Mouse (Mus musculus) gastrocnemius, postnatal 36 days (tissue): ENCODE data around the gene Dact1. TPM values are rescaled to one million over a fixed set of nuclear protein-coding genes. Genes with fewer than 3 reads are reported as not detected.

ENCODE experiments used
- DNase-seq, 2 experiments: peaks; one replicate each; pipeline ENCODE4 v3.0.0; 2022
- intact Hi-C: fragments of 180-260 bp; cut with DNase I; formaldehyde crosslinking; loops from one replicate; pipeline ENCODE4 v1.15.1; 2025
- total RNA-seq, 2 experiments: library from RNA; stranded (reverse); gene quantifications; 2 replicates each; pipeline ENCODE4 v1.2.3; 2021

The Dact1 gene
- total RNA-seq, 2 experiments from 2014 or later = 4.0 to 5.7 TPM

DNA sequence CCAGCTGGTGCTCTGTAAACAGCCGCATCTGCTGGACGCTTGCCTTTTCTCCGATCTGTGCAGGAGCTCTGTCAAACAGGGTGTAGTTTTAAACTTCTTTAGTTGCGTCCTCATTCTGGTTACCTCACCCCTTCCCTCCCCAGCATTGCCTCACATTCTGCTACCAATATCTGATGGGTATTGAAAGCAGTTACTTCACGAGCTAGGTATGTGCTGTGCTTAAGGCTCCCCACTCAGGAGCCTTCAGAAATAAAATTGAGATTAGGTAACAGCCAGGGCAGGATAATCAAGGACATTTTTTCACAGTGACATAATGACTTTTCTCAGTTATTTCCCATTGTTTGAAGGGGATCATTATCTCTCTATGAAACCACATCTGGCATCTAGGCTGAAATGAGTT, 23.9 kb downstream of the Dact1 start:
- DNase-seq = no peak
- intact Hi-C loops = no loop called here

DNA sequence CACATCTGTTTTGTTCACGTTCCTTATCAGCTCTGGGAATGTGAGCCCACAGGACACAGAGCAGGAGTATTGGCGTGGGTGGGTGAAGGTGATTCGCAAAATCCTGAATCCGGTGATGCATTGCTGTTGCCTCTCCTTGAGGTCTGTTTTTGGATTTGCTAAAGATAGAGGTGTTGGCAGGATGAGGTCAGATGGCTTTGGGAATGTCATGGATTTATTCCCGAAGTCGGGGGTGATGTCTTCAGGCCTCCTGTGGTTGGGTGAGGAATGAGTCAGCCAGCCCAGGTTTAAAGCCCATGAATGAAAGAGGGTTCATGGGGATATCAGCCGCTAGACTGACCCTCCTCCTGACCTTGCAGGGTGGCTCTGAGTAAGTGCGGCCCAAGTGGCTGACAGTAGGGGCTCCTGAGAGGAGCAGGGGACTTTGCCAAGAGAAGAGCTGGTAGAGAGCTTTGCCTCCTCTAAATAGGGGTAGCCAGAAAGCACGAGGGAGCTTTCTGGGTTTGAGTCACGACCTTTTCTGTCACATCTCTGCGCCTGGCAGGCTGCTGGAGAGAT, 27.4 kb downstream of the Dact1 start:
- DNase-seq = no peak
- intact Hi-C loops = no loop called here

DNA sequence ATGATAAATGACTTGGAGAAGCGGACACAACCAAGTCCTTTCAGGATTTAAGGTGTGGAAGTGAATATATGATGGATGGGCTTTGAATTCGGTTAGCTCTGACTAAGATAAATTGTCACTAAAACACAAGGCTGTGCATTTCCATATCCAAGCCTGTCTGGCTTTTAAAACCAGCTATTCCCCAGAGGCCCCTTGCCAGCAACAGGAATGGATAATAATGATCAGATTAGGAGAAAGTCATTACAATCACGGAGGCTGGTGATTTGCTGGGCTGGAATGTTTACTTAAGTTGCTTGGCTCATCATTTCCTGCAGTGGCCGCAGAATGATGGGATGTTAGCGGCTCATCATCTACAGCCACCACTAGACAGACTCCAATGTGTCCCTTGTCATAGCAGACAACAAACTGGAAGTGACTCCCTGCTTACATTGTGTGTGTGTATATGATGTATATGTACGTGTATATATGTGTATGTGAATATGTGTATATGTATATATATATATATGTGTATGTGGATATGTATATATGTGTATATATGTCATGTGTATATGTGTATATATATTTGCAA, 28.3 kb downstream of the Dact1 start:
- no peak for DNase-seq
- intact Hi-C loops = no loop called here

DNA sequence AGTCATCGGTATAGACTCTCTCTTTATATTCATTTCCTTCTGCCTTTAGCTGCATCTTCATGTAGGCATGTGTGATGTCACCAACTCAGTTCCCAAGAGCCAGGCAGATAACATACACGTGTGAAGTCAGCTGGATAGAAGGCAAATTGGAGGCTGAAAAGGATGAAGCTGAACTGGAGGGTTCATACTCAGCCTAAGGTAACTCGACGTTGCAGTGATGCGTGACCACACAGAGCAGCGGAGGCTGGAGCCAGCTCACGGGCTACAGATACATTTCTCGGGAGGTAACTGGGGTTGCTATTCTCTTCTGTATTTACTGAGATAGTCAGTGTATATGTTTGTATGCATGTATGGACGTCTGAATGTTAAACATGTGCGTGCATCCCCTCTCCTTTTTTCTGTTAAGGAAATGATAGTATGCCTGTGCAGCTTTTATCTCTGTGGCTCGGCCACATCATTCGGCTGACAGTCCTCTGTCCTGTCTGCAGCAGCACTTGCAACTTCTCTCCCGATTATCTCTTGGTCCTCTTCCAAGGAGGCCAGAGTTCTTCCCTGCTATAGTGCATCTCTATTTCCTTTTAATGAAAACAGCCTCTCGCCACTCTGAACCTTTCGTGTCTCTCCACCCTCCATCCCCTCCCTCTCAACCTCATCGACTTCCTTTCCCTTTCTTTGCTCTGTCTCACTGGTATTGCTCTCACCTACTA, 29.6 kb downstream of the Dact1 start:
- DNase-seq = no peak
- intact Hi-C loops = no loop called here

DNA sequence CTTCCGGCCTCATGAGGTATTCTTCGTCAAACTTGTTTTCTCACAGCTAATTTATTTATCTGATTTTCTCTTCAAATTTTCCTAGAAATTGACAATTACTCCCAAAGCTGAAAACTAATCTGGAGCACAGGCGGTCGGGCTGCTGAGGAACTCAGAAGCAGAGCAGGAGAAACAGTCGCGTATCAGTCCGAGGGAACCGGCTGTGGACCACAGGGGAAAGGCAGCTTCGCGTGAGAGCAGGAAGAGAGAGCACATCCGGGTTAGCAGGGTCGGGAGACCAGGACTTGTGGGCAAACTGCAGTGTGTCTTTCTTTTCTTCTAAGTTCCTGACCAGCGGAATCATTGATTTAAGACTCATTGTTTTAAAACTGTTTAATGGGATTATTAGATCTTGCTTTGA, 32.7 kb downstream of the Dact1 start:
- intact Hi-C loops = no loop called here
- peak in 1 of 2 experiments; percentile 26 for DNase-seq

DNA sequence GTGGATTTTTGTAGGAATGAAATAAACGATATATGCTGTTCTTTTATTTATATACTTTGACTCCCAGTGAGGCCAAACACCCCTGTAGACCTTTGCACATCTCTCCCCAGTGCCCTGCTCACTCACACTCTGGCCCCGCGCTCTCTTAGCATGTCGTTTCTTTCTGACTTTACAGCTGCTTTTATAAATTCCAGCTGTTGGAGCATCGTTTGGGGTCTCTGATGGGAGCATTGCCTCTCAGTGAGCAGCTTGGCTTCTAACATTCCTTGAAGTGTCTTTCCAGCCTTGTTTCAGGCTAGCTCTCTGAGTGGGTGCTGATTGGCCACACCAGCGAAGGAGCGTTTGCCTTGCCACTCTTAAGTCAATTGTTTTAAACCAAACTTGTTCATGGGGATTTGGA, 35.8 kb downstream of the Dact1 start:
- intact Hi-C loops = no loop called here
- DNase-seq = no peak

DNA sequence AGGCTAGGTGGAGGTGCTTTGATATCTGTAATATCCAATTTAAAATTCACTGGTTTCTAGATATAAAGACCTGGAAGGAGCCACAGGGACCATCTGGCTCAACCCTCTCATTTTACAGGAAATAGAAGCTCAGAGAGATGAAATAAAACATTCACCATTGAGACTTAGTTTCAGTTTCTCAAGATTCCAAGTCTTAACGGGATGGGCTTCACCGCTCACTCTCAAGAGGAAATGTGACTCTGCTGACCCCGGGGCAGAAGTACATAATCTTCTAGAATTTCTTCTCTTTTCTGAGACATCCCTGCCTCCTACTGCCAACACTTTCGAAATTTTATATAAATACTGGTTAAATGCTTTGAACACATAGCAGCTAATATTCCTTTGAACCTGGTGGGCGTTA, 36.4 kb downstream of the Dact1 start:
- DNase-seq = no peak
- intact Hi-C loops = no loop called here

DNA sequence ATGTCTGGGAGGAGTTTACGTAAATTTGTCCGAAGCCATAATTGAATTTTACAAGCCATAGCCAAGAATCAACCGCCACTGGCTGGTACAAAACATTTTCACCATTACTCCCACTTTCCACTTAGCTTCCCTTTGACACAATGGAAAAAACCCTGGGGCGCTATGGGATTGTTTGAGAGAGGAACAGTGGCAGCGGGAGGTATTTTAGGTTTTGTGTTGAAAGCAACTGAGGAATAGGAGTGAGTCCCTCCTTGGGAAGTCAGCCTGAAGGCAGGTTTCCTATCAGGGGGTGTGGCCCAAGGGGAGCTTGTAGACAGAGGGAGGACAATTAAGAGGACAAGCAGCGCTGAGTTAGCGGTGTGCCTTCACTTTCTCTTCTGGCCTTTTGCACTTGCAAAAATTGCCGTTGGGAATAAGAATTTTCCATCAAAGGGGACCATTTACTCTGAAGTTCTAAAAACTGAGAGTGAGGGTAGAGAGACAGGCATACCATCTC, 38.8 kb downstream of the Dact1 start:
- intact Hi-C loops = no loop called here
- no peak for DNase-seq

DNA sequence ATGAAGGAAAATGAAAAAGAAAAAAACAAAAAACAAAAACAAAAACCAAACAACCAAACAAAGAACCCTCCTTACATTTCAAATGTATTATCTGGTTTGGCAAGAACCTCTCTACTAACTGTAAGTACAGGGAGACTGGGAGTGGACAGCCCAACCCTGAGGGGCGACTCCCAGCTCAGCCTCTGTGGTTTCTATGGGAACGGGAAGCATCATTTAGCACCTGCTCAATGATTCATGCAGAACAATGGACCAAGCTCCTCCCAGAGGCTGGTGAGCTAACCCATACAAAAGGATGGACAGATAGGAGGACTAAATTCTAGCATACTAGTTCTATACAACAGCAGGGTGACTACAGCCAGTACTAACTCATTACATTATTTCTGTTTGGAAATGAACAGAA, 40.4 kb downstream of the Dact1 start:
- intact Hi-C loops = no loop called here
- DNase-seq = no peak

DNA sequence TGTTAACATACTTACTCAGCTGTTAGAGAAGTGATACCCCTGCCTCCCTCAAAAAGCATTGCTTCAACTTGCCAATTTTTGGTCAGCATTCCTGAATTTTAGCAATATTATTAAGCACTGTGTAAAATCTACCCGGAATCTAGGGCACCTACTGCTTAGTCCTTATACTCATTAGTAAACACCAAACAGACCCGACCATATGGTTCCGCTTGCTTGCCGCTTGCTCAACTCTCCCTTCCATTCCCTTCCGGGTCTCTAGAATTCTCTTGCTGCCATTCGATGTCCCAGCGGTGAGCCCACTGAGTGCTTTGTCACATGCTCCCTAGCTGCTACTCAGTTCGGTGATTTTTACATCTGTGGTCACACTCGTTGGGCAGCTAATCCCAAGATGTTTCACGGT, 45.0 kb downstream of the Dact1 start:
- DNase-seq = no peak
- intact Hi-C loops = no loop called here

DNA sequence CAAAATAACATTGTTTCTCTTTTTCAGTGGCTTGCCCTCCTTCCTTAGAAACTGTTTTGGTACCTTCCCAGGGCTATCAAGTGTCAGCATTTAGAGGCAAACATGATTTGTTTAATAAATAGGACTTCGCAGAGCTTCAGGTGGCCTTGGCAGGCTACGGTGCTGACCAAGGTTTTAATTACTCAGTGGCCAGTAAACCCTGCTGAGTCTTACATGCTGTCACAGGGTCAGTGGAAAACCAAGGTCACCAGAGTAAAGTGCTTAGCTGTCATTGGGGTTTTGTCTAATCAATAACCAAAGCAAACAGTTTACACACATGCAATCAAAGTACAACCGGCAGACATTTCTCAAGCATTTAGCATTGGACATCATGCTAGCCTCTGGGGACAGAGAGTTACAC, 45.4 kb downstream of the Dact1 start:
- intact Hi-C loops = no loop called here
- no peak for DNase-seq

DNA sequence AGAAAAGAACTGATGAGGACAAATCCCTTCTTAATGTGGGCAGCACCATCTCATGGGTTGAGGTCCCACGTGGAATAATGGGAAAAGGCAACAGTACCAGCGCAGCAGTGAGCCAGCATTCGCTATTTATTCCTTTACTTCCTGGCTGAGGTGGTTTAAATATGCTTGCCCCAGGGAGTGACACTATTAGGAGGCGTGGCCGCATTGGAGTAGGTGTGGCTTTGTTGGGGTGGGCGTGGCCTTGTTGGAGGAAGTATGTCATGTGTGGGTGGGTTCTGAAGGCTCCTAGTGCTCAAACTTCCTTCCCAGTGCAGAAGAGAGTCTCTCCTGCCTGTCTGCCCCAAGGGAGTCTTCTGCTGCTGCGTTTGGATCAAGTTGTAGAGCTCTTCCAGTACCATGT, 51.9 kb downstream of the Dact1 start:
- intact Hi-C loops = no loop called here
- no peak for DNase-seq

DNA sequence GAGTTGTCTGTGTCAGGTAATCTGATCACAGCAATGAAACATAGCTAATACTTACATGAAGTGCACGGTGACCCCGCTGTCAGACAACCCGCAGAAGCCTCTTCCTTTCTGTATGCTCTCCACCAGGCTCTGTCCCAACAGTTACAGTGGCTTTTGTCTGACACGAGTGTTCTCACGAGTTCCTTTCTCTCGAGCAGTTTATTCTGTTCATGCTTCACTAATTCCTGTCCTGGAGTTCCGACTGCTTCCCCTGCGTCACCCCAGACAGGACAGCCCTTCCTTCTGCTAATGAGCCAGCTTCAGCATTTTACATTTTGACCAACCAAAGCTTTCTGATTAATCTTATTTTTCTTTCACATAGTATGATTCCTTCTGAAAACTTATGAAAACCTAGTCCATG, 52.7 kb downstream of the Dact1 start:
- intact Hi-C loops = no loop called here
- DNase-seq = no peak

DNA sequence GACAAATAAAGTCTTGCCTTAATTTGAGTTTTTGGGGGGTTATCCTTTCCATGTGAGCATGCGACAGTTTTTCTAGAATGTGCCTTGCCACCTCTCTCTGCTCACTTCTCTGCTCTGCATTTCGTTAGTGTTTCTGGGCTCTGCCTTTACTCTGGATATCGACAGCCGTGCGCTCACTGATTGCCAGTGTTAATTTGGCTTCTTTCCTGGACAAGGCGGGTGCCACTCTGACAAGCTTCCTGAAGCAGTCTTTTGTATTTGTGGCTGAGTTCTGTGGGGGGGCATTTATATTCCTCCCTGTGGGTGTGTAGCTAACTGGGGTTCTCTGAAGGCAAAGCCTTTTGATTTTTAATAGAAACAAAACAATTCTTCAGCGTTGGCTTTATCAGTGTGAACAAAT, 54.4 kb downstream of the Dact1 start:
- intact Hi-C loops = no loop called here

DNA sequence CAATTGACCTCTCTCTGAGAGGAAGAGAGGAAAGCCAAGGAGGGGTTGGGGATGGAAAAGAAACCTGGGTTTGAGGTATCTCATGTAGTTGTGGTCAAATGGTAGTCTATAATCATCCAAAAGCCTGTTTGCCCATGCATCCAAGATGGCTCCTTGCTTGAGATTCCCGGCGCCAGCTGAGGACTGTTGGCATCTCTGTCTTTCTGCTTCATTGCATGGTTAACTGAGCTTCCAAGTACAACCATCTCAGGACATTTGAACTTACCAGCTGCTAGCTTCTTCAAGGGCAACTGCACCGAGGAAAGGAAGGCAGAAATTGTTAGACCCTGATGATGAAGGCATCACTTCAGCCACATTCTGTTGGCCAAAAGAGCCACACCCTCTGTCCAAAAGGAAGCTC, 54.8 kb downstream of the Dact1 start:
- intact Hi-C loops = no loop called here
- DNase-seq = no peak

More for the DNA sequence above, 54.4 kb downstream of the Dact1 start:
- DNase-seq = no peak

DNA sequence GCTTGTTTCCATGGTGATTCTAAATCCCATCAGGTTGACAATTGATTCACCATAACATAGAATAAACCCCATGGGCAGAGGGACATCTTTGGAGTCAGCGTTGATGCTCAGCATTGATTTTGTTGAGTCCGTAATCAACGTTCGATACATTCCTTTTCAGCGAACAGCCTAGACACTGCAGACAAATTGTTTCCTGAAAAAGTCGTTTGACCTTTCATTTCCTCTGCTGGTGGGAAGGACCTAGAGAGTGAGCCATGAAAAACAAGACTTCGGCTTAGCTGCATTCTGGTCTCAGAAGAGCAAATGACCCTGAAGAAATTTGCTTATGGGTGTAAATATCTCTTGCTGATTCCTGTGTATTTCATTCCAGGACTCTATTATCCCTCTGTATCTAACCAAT, 55.5 kb downstream of the Dact1 start:
- intact Hi-C loops = no loop called here
- no peak for DNase-seq

DNA sequence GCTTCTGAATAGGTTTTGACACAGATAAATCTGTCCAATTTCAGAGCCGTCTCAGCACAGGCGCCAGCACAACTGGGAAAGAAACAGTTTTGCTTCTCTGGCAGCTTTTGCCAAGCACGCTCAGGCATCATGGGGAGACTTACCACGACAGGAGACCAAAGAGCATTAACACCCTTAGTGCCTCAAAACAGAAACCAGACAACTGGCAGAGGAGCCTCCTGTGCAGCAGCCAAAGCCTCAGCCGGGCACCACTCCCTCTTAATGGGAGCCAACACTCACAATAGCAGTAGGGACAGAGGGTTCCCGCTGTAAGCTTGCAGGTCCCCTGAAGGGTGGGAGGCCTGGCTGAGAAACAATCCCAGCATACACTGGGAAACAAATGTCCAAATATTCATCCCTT, 56.5 kb downstream of the Dact1 start:
- intact Hi-C loops = no loop called here

DNA sequence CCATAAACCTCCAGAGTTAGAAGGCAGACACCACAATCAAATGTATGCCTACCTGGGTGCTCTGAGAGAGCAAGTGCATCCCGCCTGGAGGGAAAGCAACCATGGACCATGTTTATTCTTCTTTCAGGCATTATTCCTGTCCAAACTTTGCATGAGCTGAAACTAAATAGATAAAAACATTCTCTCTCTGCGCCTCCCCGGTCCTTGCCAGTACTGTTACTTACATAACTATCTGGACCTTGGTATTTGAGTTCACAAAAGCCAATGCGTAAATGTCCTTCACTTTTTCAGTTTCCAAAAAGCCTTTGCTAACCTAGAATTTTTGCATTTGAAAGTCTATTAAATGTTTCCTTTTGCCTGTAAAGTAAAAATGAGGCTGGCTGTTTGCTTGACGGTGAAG, 58.9 kb downstream of the Dact1 start:
- no peak for DNase-seq
- intact Hi-C loops = no loop called here

More for the DNA sequence above, 56.5 kb downstream of the Dact1 start:
- peak; percentile 56 to 58 for DNase-seq
